Mouse (Mus musculus): ENCODE data around the gene Fance. TPM values are rescaled to one million over a fixed set of nuclear protein-coding genes. Genes with fewer than 3 reads are reported as not detected.

Gene Fance
- polyA plus RNA-seq, 1 experiment: 33.1 TPM

DNA sequence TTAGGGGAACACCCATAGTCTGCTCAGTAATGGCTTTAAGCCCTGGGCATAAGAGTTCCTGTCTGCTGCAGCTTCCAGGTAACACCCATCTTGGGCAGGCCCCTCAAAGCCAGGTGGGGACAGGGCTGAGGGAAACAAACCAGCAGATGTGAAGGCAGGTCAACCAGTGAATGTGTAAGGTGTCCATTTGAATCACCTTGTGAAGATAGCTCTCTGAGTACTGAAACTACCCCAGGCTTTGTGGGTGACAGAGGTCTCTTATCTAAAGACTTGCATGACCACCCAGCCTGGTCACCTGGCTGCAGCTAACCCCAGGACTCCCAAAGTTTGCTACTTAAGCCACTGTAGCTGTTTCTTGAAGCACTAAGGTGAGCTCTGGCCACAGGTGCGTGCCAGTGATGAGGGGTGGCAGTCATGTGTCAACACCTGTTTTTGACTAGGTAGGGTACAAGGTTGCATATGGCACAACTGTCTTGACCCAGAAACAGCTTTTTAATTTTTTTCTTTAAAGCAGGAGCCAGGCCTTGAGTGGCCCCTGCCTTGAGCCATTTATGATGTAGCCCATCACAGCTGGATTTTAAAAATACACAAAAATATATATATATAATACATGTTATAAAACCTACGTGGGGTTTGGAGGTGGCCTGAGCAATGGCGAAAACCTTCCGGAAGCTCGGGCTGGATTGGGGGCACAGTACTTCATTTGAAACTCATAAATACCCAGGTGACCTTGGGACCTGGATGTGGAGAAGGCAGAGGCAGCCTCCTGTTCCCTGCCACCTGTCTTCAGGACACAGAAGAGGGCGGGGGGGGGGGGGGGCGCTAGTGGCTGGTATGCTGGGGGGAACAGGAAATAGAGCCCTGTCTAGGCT is 18.2 kb downstream of the Fance start:
- Histone ChIP-seq H3K27me3 (replicated peaks) (peaks cover 41% of the 10 kb centered on the region), H3K9me3 (no peaks in the 10 kb centered on the region), H3K36me3 (replicated peaks; ENCODE audit: low read length) (peaks cover 39% of the 10 kb centered on the region), H3K4me1 (peaks cover 61% of the 10 kb centered on the region), H3K4me3 (replicated peaks) (no peak overlapping the region)
- TF ChIP-seq GATA1 (IDR thresholded peaks at IDR 0.05; ENCODE audit: borderline replicate concordance, low read length) (no peak), FLI1 (IDR thresholded peaks at IDR 0.05; ENCODE audit: low read length) (no peak)

DNA sequence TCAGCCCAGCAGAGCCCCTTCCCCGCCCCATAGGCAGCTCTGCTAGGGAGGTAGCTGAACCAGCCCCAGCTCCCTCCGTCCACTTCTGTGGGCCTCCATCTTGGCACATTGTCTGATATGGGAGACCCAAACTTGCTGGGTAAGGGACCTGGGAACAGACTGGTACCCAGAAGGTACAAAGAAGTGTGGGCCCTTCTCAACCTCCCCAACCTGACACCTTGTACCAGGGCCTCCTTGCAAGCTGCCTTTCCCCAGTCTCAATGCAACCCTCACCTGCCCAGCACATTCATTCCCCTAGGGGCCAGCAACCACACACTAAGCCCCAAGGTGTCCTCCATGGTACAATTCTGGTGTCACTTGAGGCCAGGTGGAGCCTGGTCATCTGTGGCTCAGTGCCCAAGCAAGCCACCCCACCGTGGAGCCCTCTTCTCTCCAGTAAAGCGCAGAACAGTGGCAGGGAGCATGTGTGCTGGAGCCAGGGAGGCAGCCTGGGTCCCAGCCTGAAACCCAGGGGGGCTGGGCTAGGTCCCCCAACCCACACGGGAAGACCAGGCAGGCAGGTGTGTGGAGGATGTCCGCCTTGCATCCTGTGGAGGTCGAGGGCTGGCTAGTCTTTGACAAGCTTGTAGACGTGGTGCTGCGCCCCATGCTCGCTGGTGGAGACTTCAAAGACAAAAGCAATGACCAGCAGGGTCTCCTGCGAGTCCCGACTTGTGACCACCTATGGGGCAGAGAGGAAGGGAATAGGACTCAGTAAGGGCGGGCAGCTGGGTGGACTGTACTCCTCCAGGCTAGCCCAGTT is 19.0 kb downstream of the Fance start:
- Histone ChIP-seq H3K27me3 (replicated peaks) (peaks cover 46% of the 10 kb centered on the region), H3K9me3 (no peaks in the 10 kb centered on the region), H3K4me1 (peaks cover 62% of the 10 kb centered on the region), H3K4me3 (replicated peaks) (no peak overlapping the region), H3K36me3 (replicated peaks; ENCODE audit: low read length) (peaks cover 32% of the 10 kb centered on the region)
- TF ChIP-seq GATA1 (IDR thresholded peaks at IDR 0.05; ENCODE audit: borderline replicate concordance, low read length) (no peak), FLI1 (IDR thresholded peaks at IDR 0.05; ENCODE audit: low read length) (no peak)

DNA sequence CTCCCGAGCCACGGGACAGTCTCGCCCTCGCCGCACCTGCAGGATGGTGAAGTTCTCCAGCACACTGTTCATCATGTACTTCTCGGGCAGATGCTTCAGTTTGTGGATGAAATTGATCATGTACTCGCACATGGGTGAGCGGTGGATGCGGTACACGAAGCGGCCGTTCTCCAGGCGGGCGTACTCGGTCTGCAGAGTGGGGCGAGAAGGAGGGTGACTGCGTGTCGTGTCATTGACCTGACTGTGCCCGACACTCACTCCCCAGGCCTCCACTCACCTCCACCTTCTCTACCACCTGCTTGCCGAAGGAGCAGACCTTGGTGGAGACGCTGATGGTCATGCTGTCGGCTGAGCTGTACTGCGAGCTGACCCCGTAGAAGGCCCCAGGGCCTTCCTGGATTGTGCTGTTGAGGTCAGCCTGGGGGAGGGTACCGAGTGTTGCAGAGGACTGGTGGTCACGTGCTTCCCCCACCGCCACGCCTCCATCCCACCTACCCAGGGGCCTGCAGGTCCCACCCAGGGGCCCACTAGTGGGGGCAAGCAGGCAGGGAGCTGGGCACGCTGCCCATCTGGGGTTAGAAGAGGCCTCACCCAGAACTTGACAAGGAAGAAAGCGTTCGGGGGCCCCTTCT is 19.7 kb downstream of the Fance start:
- TF ChIP-seq GATA1 (IDR thresholded peaks at IDR 0.05; ENCODE audit: borderline replicate concordance, low read length): no peak
- no peak for TF ChIP-seq FLI1 (IDR thresholded peaks at IDR 0.05; ENCODE audit: low read length)
- Histone ChIP-seq H3K36me3 (replicated peaks; ENCODE audit: low read length) (peaks cover 31% of the 10 kb centered on the region), H3K4me3 (replicated peaks) (peak overlapping the region; percentile 21), H3K9me3 (no peaks in the 10 kb centered on the region), H3K27me3 (replicated peaks) (peaks cover 53% of the 10 kb centered on the region), H3K4me1 (peaks cover 54% of the 10 kb centered on the region)

DNA sequence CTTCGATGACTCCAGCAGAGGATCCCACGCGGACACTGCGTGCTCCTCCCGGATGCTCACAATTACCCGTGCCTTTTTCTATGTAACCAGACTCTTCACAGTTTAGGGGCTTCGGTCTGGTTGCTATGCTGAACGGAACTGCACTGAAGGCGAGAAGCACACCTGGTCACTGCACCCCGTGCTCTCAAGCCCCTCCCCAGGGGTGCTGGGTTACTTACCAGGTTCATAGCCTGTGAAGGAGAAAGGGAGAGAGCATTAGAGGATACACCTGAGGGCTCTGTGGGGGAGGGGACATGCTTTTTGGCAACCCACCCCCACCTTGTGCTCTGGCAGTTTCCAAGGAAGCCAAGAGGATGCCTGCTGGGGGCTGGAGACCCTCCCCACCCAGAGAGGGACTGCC is 21.9 kb downstream of the Fance start:
- Histone ChIP-seq H3K27me3 (replicated peaks) (peaks cover 72% of the 10 kb centered on the region), H3K4me3 (replicated peaks) (no peak overlapping the region), H3K9me3 (no peaks in the 10 kb centered on the region), H3K36me3 (replicated peaks; ENCODE audit: low read length) (peaks cover 19% of the 10 kb centered on the region), H3K4me1 (peaks cover 55% of the 10 kb centered on the region)
- no peak for TF ChIP-seq FLI1 (IDR thresholded peaks at IDR 0.05; ENCODE audit: low read length)
- no peak for TF ChIP-seq GATA1 (IDR thresholded peaks at IDR 0.05; ENCODE audit: borderline replicate concordance, low read length)

DNA sequence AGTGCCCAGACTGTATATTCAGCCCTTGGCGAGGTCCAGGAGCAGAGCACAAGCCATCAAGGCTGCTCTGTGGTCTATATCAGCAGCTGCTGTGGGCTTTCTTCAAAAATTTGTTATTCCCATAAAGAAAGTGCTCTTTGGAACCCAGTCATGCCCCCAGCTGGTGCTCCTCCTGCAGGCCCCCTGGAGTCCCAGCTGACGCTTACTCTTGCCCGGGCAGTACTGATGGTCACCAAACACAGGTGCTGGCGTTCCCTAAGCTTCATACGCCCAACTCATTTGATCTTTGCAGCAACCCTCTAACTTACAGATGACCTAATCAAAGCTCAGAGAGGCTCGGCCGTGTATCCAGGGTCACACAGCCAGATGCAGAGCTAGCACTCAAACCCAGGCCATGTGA is 24.2 kb downstream of the Fance start:
- Histone ChIP-seq H3K9me3 (no peaks in the 10 kb centered on the region), H3K4me3 (replicated peaks) (no peak overlapping the region), H3K36me3 (replicated peaks; ENCODE audit: low read length) (no peaks in the 10 kb centered on the region), H3K4me1 (peaks cover 51% of the 10 kb centered on the region), H3K27me3 (replicated peaks) (peaks cover 91% of the 10 kb centered on the region)
- TF ChIP-seq GATA1 (IDR thresholded peaks at IDR 0.05; ENCODE audit: borderline replicate concordance, low read length): no peak
- TF ChIP-seq FLI1 (IDR thresholded peaks at IDR 0.05; ENCODE audit: low read length): no peak

DNA sequence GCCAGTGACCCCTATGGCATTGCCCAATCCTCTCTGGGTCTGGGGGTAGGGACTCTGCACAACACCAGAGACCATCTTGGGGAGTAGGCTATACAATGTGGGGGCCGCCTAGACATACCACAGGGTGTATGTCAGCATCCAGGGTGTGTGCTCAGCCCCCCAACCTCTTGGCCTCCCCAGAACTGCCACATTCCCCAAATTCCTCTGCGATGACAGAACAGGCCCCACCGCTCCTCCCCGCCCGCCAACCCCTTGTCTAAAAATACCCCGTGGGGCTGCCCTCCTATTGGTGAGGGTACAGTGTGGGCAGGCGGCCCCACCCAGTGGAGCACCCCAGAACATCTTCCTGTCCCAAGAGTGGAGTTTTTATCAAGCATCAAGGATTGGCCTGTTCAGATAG is 27.3 kb downstream of the Fance start:
- Histone ChIP-seq H3K4me1 (peaks cover 48% of the 10 kb centered on the region), H3K36me3 (replicated peaks; ENCODE audit: low read length) (no peaks in the 10 kb centered on the region), H3K9me3 (no peaks in the 10 kb centered on the region), H3K27me3 (replicated peaks) (peaks cover 93% of the 10 kb centered on the region), H3K4me3 (replicated peaks) (no peak overlapping the region)
- TF ChIP-seq FLI1 (IDR thresholded peaks at IDR 0.05; ENCODE audit: low read length): no peak
- no peak for TF ChIP-seq GATA1 (IDR thresholded peaks at IDR 0.05; ENCODE audit: borderline replicate concordance, low read length)

DNA sequence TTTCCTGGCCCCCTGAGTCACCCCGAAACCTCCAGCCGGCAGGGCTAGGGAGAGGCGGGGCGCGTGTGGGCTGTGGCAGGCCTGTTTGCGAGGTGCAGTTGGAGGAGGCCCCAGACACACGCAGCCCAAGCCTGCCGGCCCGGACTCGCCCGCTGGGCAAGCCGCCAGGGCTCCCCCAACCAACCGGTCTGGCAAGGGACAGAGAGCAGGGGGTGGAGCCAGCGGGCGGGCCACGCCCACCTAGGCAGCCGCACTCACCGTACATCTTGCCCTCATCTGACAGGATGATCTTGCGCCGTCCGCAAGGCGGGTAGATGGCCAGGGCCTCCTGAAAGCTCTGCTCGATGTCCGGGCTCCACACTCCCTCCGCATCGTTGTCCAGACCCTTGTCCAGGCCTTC is 27.8 kb downstream of the Fance start:
- TF ChIP-seq GATA1 (IDR thresholded peaks at IDR 0.05; ENCODE audit: borderline replicate concordance, low read length): no peak
- no peak for TF ChIP-seq FLI1 (IDR thresholded peaks at IDR 0.05; ENCODE audit: low read length)
- H3K4me3 ChIP-seq (replicated peaks): peak overlapping the region; percentile 50

DNA sequence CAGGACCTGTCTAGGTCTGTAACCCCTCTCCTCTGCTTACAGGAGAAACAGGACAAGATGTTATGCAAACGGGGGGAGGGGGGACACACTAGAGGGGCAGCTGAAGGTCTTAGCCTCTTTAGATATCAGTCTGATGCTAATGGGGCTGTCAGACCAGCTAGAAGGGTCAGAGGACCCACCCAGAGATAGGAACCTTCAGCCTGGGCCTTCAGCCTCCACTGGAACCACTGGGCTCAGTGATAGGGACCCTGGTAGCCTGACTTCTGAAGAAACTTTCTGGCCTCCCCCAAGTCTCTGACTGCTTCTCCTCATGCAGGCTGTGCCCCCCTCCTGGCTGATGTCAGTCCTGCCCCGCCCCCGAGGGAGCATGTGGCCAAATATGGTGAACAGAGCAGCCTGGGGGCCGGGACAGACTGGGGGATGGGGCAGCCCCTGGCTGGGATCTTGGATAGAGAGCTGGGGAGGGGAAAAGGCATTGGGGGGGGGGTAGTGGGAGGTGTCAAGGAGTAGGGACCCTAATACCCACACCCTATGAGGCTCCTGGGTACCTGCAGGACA is 30.8 kb downstream of the Fance start:
- no peak overlapping the region for H3K4me3 ChIP-seq (replicated peaks)
- TF ChIP-seq FLI1 (IDR thresholded peaks at IDR 0.05; ENCODE audit: low read length) (no peak), GATA1 (IDR thresholded peaks at IDR 0.05; ENCODE audit: borderline replicate concordance, low read length) (no peak)
- peaks cover 96% of the 10 kb centered on the region for H3K27me3 ChIP-seq (replicated peaks)
- H3K9me3 ChIP-seq: no peaks in the 10 kb centered on the region
- no peaks in the 10 kb centered on the region for H3K36me3 ChIP-seq (replicated peaks; ENCODE audit: low read length)
- peaks cover 46% of the 10 kb centered on the region for H3K4me1 ChIP-seq

More for the DNA sequence above, 27.8 kb downstream of the Fance start:
- Histone ChIP-seq H3K4me1 (peaks cover 48% of the 10 kb centered on the region), H3K27me3 (replicated peaks) (peaks cover 93% of the 10 kb centered on the region), H3K36me3 (replicated peaks; ENCODE audit: low read length) (no peaks in the 10 kb centered on the region), H3K9me3 (no peaks in the 10 kb centered on the region)

DNA sequence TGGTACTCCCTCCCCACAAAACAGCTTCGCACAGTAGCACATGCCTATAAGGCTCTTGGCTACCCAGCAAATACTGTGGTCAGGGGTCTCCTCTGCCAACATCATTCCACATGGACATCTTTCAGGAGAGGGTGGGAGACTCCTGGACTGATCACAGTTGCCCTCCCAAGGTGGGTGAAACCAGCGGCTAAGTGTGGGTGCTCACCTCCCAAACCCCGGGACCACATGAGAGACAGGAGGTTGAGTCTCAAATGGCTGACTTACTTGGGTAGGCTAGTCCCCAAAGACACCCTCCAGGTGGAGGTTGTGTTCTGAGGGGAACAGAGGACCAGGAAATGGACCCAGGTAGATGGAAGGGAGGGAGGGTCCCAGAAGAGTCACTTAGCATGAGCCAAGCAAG is 31.4 kb downstream of the Fance start:
- Histone ChIP-seq H3K4me1 (peaks cover 43% of the 10 kb centered on the region), H3K9me3 (no peaks in the 10 kb centered on the region), H3K36me3 (replicated peaks; ENCODE audit: low read length) (no peaks in the 10 kb centered on the region), H3K27me3 (replicated peaks) (peaks cover 98% of the 10 kb centered on the region), H3K4me3 (replicated peaks) (no peak overlapping the region)
- TF ChIP-seq FLI1 (IDR thresholded peaks at IDR 0.05; ENCODE audit: low read length): no peak
- no peak for TF ChIP-seq GATA1 (IDR thresholded peaks at IDR 0.05; ENCODE audit: borderline replicate concordance, low read length)

Measured in megakaryocyte, embryonic 14.5 days (primary cell).